Mouse (Mus musculus): Measurements from ENCODE around the gene Sspn.

- TF ChIP-seq CTCF (IDR thresholded peaks at IDR 0.05; ENCODE audit: control insufficient read depth, insufficient read depth, insufficient read length) (no peak), USF1 (IDR thresholded peaks at IDR 0.05; ENCODE audit: low read depth) (no peak), MYOD1 (IDR thresholded peaks at IDR 0.05; ENCODE audit: control insufficient read depth, insufficient read length, low read depth) (peak; percentile 85), FOSL1 (IDR thresholded peaks at IDR 0.05; ENCODE audit: insufficient read depth, low read length, poor library complexity, severe bottlenecking) (no peak), MAX (IDR thresholded peaks at IDR 0.05) (peak; percentile 23), CEBPB (IDR thresholded peaks at IDR 0.05; ENCODE audit: low read depth) (peak; percentile 81)
Measured at GRCm38 (mm10) chr6:145998314-145999007, 67.0 kb downstream of the Sspn start.

All from C2C12 (cell line).